Mouse (Mus musculus) MEL (cell line): ENCODE data around the gene Hspb1. TPM values are rescaled to one million over a fixed set of nuclear protein-coding genes. Genes with fewer than 3 reads are reported as not detected.

Experiments used
- DNase-seq: peaks from one replicate; pipeline ENCODE4 v3.0.0; 2011; ENCODE audit warnings: low read depth, low spot score
- H3K27ac ChIP-seq: 2 replicates; pipeline ENCODE4 v1.5.1; 2012; ENCODE audit warnings: low read depth, mild to moderate bottlenecking, control low read depth, low read length, moderate library complexity; ENCODE audit not compliant: control insufficient read depth
- H3K27me3 ChIP-seq, 2 experiments: fragments of 150-350 bp in 1 of 2; sonication (generic) in 1 of 2; 2 replicates each; pipeline ENCODE4 v1.6.1; 2012; ENCODE audit warnings: low read length in 2 of 2, mild to moderate bottlenecking in 2 of 2, improper control_type of control experiment in 1 of 2, moderate library complexity in 1 of 2; ENCODE audit not compliant: insufficient read depth in 2 of 2, control insufficient read depth in 1 of 2
- H3K36me3 ChIP-seq, 2 experiments: 2 replicates each; pipeline ENCODE4 v1.6.1; 2012 to 2014; ENCODE audit warnings: low read length in 2 of 2, improper control_type of control experiment in 1 of 2, inconsistent platforms in 1 of 2, mild to moderate bottlenecking in 1 of 2; ENCODE audit not compliant: insufficient read depth in 2 of 2, control insufficient read depth in 1 of 2
- H3K4me1 ChIP-seq, 2 experiments: fragments of 150-350 bp in 1 of 2; sonication (generic) in 1 of 2; 2 replicates each; pipeline ENCODE4 v1.6.1; 2012; ENCODE audit warnings: low read length in 2 of 2, improper control_type of control experiment in 1 of 2, mild to moderate bottlenecking in 1 of 2; ENCODE audit not compliant: insufficient read depth in 2 of 2, control insufficient read depth in 1 of 2
- H3K4me3 ChIP-seq, 2 experiments: fragments of 150-350 bp in 1 of 2; sonication (generic) in 1 of 2; 2 replicates each; pipeline ENCODE4 v1.5.1; 2012; ENCODE audit warnings: low read depth in 2 of 2, low read length in 2 of 2, mild to moderate bottlenecking in 2 of 2, moderate library complexity in 2 of 2, control low read depth in 1 of 2, improper control_type of control experiment in 1 of 2; ENCODE audit not compliant: control insufficient read depth in 1 of 2, insufficient read depth in 1 of 2
- H3K79me2 ChIP-seq: 2 replicates; pipeline ENCODE4 v1.6.1; 2012; ENCODE audit warnings: mild to moderate bottlenecking, low read length, moderate library complexity; ENCODE audit not compliant: control insufficient read depth, poor library complexity, insufficient read depth
- H3K9ac ChIP-seq: 2 replicates; pipeline ENCODE4 v1.6.1; 2012; ENCODE audit warnings: low read depth, mild to moderate bottlenecking, control low read depth, low read length, moderate library complexity; ENCODE audit not compliant: control insufficient read depth, poor library complexity, severe bottlenecking
- H3K9me3 ChIP-seq: fragments of 150-350 bp; sonication (generic); replicated peaks from 2 replicates; pipeline ENCODE4 v1.6.1; 2012; ENCODE audit warnings: mild to moderate bottlenecking, low read length, improper control_type of control experiment, moderate library complexity; ENCODE audit not compliant: insufficient read depth
- BHLHE40 ChIP-seq: IDR thresholded peaks from 2 replicates; pipeline ENCODE4 v1.6.1; 2012; ENCODE audit warnings: low read depth, mild to moderate bottlenecking, inconsistent platforms, low read length, improper control_type of control experiment, borderline replicate concordance
- CHD1 ChIP-seq: IDR thresholded peaks from 2 replicates; pipeline ENCODE4 v1.6.1; 2012; ENCODE audit warnings: low read depth, mild to moderate bottlenecking, inconsistent platforms, low read length, improper control_type of control experiment
- CTCF ChIP-seq, 3 experiments: IDR thresholded peaks in 2 of 3; conservative IDR thresholded peaks in 1 of 3; 2 replicates each; pipeline ENCODE4 v1.5.1; 2011 to 2012; ENCODE audit warnings: low read length in 3 of 3, low read depth in 2 of 3, mild to moderate bottlenecking in 2 of 3, improper control_type of control experiment in 1 of 3, inconsistent platforms in 1 of 3, mixed read lengths in 1 of 3, moderate library complexity in 1 of 3; ENCODE audit not compliant: control insufficient read depth in 1 of 3, insufficient read depth in 1 of 3, poor library complexity in 1 of 3, severe bottlenecking in 1 of 3
- ELF1 ChIP-seq: IDR thresholded peaks from 2 replicates; pipeline ENCODE4 v1.6.1; 2014; ENCODE audit warnings: low read depth, mild to moderate bottlenecking, inconsistent platforms, low read length, improper control_type of control experiment, moderate library complexity
- GATA1 ChIP-seq: IDR thresholded peaks from 2 replicates; pipeline ENCODE4 v1.6.1; 2011; ENCODE audit warnings: low read depth, low read length, improper control_type of control experiment
- HCFC1 ChIP-seq: IDR thresholded peaks from 2 replicates; pipeline ENCODE4 v1.6.1; 2012; ENCODE audit warnings: low read depth, mild to moderate bottlenecking, inconsistent platforms, low read length, improper control_type of control experiment, moderate library complexity
- JUND ChIP-seq: IDR thresholded peaks from 2 replicates; pipeline ENCODE4 v1.6.1; 2011; ENCODE audit warnings: low read depth, mild to moderate bottlenecking, improper control_type of control experiment, low read length
- KAT2A ChIP-seq: conservative IDR thresholded peaks from 2 replicates; pipeline ENCODE4 v1.6.1; 2012; ENCODE audit warnings: low read depth, low read length, improper control_type of control experiment, inconsistent platforms
- MAX ChIP-seq: IDR thresholded peaks from 2 replicates; pipeline ENCODE4 v1.6.1; 2011; ENCODE audit warnings: low read length, improper control_type of control experiment
- POLR2AphosphoS5 ChIP-seq: IDR thresholded peaks from 2 replicates; pipeline ENCODE4 v1.6.1; 2012; ENCODE audit warnings: low read depth, borderline replicate concordance, mild to moderate bottlenecking, inconsistent platforms, low read length, moderate library complexity, mixed read lengths
- RAD21 ChIP-seq: IDR thresholded peaks from 2 replicates; pipeline ENCODE4 v1.6.1; 2011; ENCODE audit warnings: mild to moderate bottlenecking, low read depth, low read length, improper control_type of control experiment
- RCOR1 ChIP-seq: IDR thresholded peaks from 2 replicates; pipeline ENCODE4 v1.6.1; 2012; ENCODE audit warnings: low read depth, mild to moderate bottlenecking, inconsistent platforms, low read length, improper control_type of control experiment
- SIN3A ChIP-seq: IDR thresholded peaks from 2 replicates; pipeline ENCODE4 v1.6.1; 2012; ENCODE audit warnings: low read length, improper control_type of control experiment, inconsistent platforms
- SMC3 ChIP-seq: IDR thresholded peaks from 2 replicates; pipeline ENCODE4 v1.6.1; 2011; ENCODE audit warnings: low read depth, low read length, improper control_type of control experiment
- TCF12 ChIP-seq: IDR thresholded peaks from 2 replicates; pipeline ENCODE4 v1.6.1; 2014; ENCODE audit warnings: low read depth, mild to moderate bottlenecking, inconsistent platforms, low read length, improper control_type of control experiment, moderate library complexity
- UBTF ChIP-seq: IDR thresholded peaks from 2 replicates; pipeline ENCODE4 v1.6.1; 2012; ENCODE audit warnings: low read depth, mild to moderate bottlenecking, inconsistent platforms, low read length, improper control_type of control experiment, moderate library complexity, borderline replicate concordance; ENCODE audit not compliant: insufficient read depth
- USF1 ChIP-seq: IDR thresholded peaks from 2 replicates; pipeline ENCODE4 v1.6.1; 2014; ENCODE audit warnings: low read depth, mild to moderate bottlenecking, inconsistent platforms, low read length, improper control_type of control experiment, moderate library complexity
- USF2 ChIP-seq, 2 experiments: IDR thresholded peaks; 2 replicates each; pipeline ENCODE4 v1.6.1; 2011 to 2012; ENCODE audit warnings: improper control_type of control experiment in 2 of 2, low read length in 2 of 2, borderline replicate concordance in 1 of 2, inconsistent platforms in 1 of 2, low read depth in 1 of 2, mild to moderate bottlenecking in 1 of 2; ENCODE audit not compliant: insufficient read depth in 1 of 2
- ZMIZ1 ChIP-seq: IDR thresholded peaks from 2 replicates; pipeline ENCODE4 v1.6.1; 2012; ENCODE audit warnings: low read depth, mild to moderate bottlenecking, inconsistent platforms, low read length, improper control_type of control experiment, moderate library complexity
- ZNF384 ChIP-seq: IDR thresholded peaks from 2 replicates; pipeline ENCODE4 v1.6.1; 2012; ENCODE audit warnings: low read depth, mild to moderate bottlenecking, inconsistent platforms, low read length, improper control_type of control experiment
- polyA plus RNA-seq, 2 experiments: library from polyadenylated mRNA; stranded (reverse) in 1 of 2; unstranded in 1 of 2; fragments of >175 nt in 1 of 2; fragments of >200 nt in 1 of 2; gene quantifications; 2 replicates each; pipeline versions ENCODE4 v1.2.1 to v1.2.4; 2012; ENCODE audit warnings: low replicate concordance in 2 of 2, low read depth in 1 of 2; ENCODE audit not compliant: insufficient read length in 2 of 2, insufficient read depth in 1 of 2, missing spikeins in 1 of 2
- total RNA-seq: library from RNA; depleted of rRNA; stranded (reverse); fragments of 300-350 nt; gene quantifications from 2 replicates; pipeline ENCODE4 v1.2.3, GENCODE M21; 2012

Gene Hspb1
- total and polyA plus RNA-seq, 3 experiments: not detected

DNA sequence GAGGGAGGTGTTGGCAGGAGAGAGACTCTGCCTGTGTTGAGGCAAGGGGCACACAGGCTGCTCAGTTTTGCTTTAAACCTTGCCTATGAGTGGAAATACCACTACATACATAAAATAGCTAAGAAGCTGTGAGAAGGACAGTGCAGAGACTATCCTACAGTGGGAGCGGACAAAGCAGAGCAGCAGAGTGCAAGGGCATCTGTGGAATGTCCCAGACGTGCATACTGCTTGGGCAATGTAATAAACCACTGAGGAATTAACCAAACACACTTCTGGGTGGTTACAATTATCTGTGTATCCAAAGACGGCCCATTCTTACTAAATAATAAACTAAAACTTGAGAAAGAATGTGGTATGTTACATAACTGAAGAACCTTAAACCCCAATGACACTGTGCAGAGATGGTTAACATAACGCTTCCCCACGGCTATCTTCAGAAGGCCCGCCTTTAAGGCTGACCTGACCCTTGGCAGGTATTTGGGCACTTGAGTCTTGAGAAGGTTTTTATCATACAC, 28.4 kb downstream of the Hspb1 start:
- TF ChIP-seq HCFC1: no peak
- no peak for TF ChIP-seq ZNF384
- no peak for TF ChIP-seq RAD21
- no peak for TF ChIP-seq ELF1
- TF ChIP-seq CTCF (IDR thresholded peaks at IDR 0.05 in 2 of 3, conservative IDR thresholded peaks at IDR 0.05 in 1 of 3; ENCODE audit: control insufficient read depth in 1 of 3, insufficient read depth in 1 of 3, low read depth in 2 of 3, low read length in 3 of 3, poor library complexity in 1 of 3, severe bottlenecking in 1 of 3): no peak
- no peak for TF ChIP-seq CHD1
- no peak for TF ChIP-seq MAX
- TF ChIP-seq USF2 (IDR thresholded peaks at IDR 0.05; ENCODE audit: borderline replicate concordance in 1 of 2, insufficient read depth in 1 of 2, low read depth in 1 of 2, low read length in 2 of 2): no peak
- TF ChIP-seq KAT2A: no peak
- no peak for TF ChIP-seq ZMIZ1
- TF ChIP-seq SIN3A: no peak
- no peak for TF ChIP-seq BHLHE40
- no peak for TF ChIP-seq RCOR1
- no peaks in the 10 kb centered on the region for H3K9me3 ChIP-seq
- H3K4me1 ChIP-seq: no peaks in the 10 kb centered on the region; a peak in 1 of 4 replicates
- no peaks in the 10 kb centered on the region for H3K27me3 ChIP-seq
- no peak for DNase-seq
- H3K9ac ChIP-seq: no peak overlapping the region
- no peak overlapping the region for H3K27ac ChIP-seq
- peaks cover 77% of the 10 kb centered on the region for H3K79me2 ChIP-seq
- H3K36me3 ChIP-seq: peaks cover 7 to 37% of the 10 kb centered on the region in 2 experiments
- H3K4me3 ChIP-seq: no peak overlapping the region

GRCm38 (mm10) chr5:135916601-135917000, 28.9 kb downstream of the Hspb1 start:
- DNase-seq: no peak
- no peak for TF ChIP-seq MAX
- no peak for TF ChIP-seq SMC3
- no peak for TF ChIP-seq GATA1
- TF ChIP-seq UBTF: no peak
- TF ChIP-seq USF1: no peak
- TF ChIP-seq TCF12: no peak
- TF ChIP-seq JUND: no peak
- TF ChIP-seq POLR2AphosphoS5: 0 out of 2 replicates have a peak, but pooled peaks have one; percentile 26
- Histone ChIP-seq H3K27ac (no peak overlapping the region), H3K9me3 (no peaks in the 10 kb centered on the region), H3K9ac (no peak overlapping the region), H3K79me2 (peaks cover 77% of the 10 kb centered on the region), H3K27me3 (no peaks in the 10 kb centered on the region), H3K4me3 (no peak overlapping the region), H3K4me1 (no peaks in the 10 kb centered on the region; a peak in 1 of 4 replicates), H3K36me3 (peaks cover 7 to 36% of the 10 kb centered on the region in 2 experiments)
